ENCODE assay signal across 8 mouse cellular contexts in genomic region chr8:91801839-91802238, GRCm38 (mm10). TPM values are rescaled to one million over a fixed set of nuclear protein-coding genes. Genes with fewer than 3 reads are reported as not detected.
DNase-seq lines count a peak whose midpoint lies in the region; ATAC-seq lines count a peak whose summit lies in the region.

TSS of gene Irx3 (minus strand) at chr8:91802067.

- peak within 1 kb of the TSS; percentile 89 for H3K9ac ChIP-seq in heart, embryonic 15.5 days

- peak within 1 kb of the TSS; percentile 80 for H3K4me3 ChIP-seq in heart, embryonic 15.5 days

- peak; percentile 82 for ATAC-seq in heart, embryonic 15.5 days (replicated peaks; ENCODE audit: insufficient number of reproducible peaks, insufficient read depth, low FRiP score, low read depth)

- H3K27ac ChIP-seq in heart, embryonic 15.5 days: peak within 1 kb of the TSS; percentile 95

- peak; percentile 94 for DNase-seq in 3134 (ENCODE audit: extremely low read depth, insufficient read length, low spot score)
- peak in 1 of 2 experiments; percentile 61 for DNase-seq in adrenal gland, postnatal 4 days (ENCODE audit: low spot score in 2 of 2)
- peak; percentile 61 for DNase-seq in fat pad, adult 2 months (ENCODE audit: extremely low read depth, low read depth, low spot score)
- DNase-seq in kidney, postnatal 25 days: peak; percentile 89 to 96
- DNase-seq in mesoderm, embryonic 11.5 days (ENCODE audit: low read depth, low spot score): peak; percentile 90
- DNase-seq in urinary bladder, postnatal 14 days (ENCODE audit: low spot score): peak; percentile 73
- DNase-seq in layer of hippocampus, adult 8-10 months (ENCODE audit: low spot score in 2 of 2): no peak

- H3K4me1 ChIP-seq in heart, embryonic 15.5 days (replicated peaks): peaks cover 62% of the 10 kb centered on the region

- H3K36me3 ChIP-seq in heart, embryonic 15.5 days: no peaks in the 10 kb centered on the region

- H3K4me2 ChIP-seq in heart, embryonic 15.5 days: peak within 1 kb of the TSS; percentile 93

- under 1% methylated on average over 33 of the region's 33 CpGs for WGBS in heart, embryonic 15.5 days

- peaks cover 81% of the 10 kb centered on the region for H3K27me3 ChIP-seq in heart, embryonic 15.5 days

- H3K9me3 ChIP-seq in heart, embryonic 15.5 days (replicated peaks): no peaks in the 10 kb centered on the region

RNA-seq across cellular contexts. Expression of gene Irx3, which starts in this region (rescaled TPM):
- total RNA-seq in adrenal gland, postnatal 4 days (2021): 10 to 100 TPM; 14.4 to 15.1 TPM
- 13.9 and 17.3 TPM in 2 replicates for polyA plus RNA-seq in heart, embryonic 15.5 days (2015; fragmentation: Nextera tagmentation; extraction: Ambion mirVana)
- total RNA-seq in layer of hippocampus, adult 8-10 months (2022): under 1 TPM; 0.23 to 0.71 (median 0.47) TPM

Comparison
In these comparisons a context has a peak if more than half of its experiments do, and no peak if none do; other contexts are left out.
1. RNA of gene Irx3 (total RNA-seq): 14.4 to 15.1 TPM in adrenal gland, postnatal 4 days; 0.23 to 0.71 TPM in layer of hippocampus, adult 8-10 months; every median in the first group is over 4 times any median in the second.
2. DNase-seq: peak in 3134 (single experiment), fat pad, adult 2 months (single experiment), kidney, postnatal 25 days (2 of 2), mesoderm, embryonic 11.5 days (single experiment) and urinary bladder, postnatal 14 days (single experiment); none in layer of hippocampus, adult 8-10 months (0 of 2).